Mouse (Mus musculus) stomach, postnatal 0 days (tissue): ENCODE results near the gene Lpin2.

Experiments used
- CTCF ChIP-seq: IDR thresholded peaks from 2 replicates; pipeline ENCODE4 v1.5.1; 2016; ENCODE audit warnings: antibody characterized with exemption, low read depth, mild to moderate bottlenecking, moderate library complexity
- EP300 ChIP-seq: optimal IDR thresholded peaks from 2 replicates; pipeline ENCODE3; 2016; ENCODE audit warnings: antibody characterized with exemption

- no peak for TF ChIP-seq CTCF
- no peak for TF ChIP-seq EP300
These were observed 108.4 kb downstream of the Lpin2 start for GRCm38 (mm10) chr17:71290486-71291410.
